Mouse (Mus musculus) ES-E14 (cell line): ENCODE measurements at regions not wholly inside any gene's neighbourhood (a gene's known extent, or its start where the extent isn't known, plus 50 kb on each side); places are given as distances from the start of the nearest gene placed in this dataset.

Source experiments
- CHD2 ChIP-seq: IDR thresholded peaks from 2 replicates; pipeline ENCODE4 v1.6.1; 2014; ENCODE audit warnings: mild to moderate bottlenecking, low read depth, low read length, inconsistent platforms
- HCFC1 ChIP-seq: IDR thresholded peaks from 2 replicates; pipeline ENCODE4 v1.6.1; 2012; ENCODE audit warnings: low read length, inconsistent platforms, borderline replicate concordance; ENCODE audit not compliant: insufficient read depth

- TF ChIP-seq CHD2 (no peak), HCFC1 (no peak)
These were observed 106.4 kb upstream of the Ugt8a start for GRCm38 (mm10) chr3:126044861-126045260.
